Mouse (Mus musculus): ENCODE data around the gene Apol10a.
A peak's percentile ranks its signal among the peaks of the same experiment; 100 is the strongest.
"Not testable (repeated sequence)": the region's sequence is repeated elsewhere in the genome, so short reads cannot be mapped to it uniquely, and the experiment has no call there.

Gene Apol10a

GRCm38 (mm10) chr15:77476693-77477092 lies at the start of gene Apol10a:
Gene Apol10a, plus strand, starts transcription at chr15:77477047.
- not testable (repeated sequence) for DNase-seq (ENCODE audit: low spot score)

GRCm38 (mm10) chr15:77428690-77429448 lies 48.0 kb upstream of the Apol10a start:
- DNase-seq (ENCODE audit: low spot score): not testable (repeated sequence)

GRCm38 (mm10) chr15:77444746-77445145 lies 32.1 kb upstream of the Apol10a start:
- DNase-seq (ENCODE audit: low spot score): peak; percentile 10

GRCm38 (mm10) chr15:77445668-77446067 lies 31.2 kb upstream of the Apol10a start:
- DNase-seq (ENCODE audit: low spot score): not testable (repeated sequence)

- DNase-seq (ENCODE audit: low spot score): not testable (repeated sequence)
These were observed 29.5 kb upstream of the Apol10a start, which contains the start of gene Apol7b for GRCm38 (mm10) chr15:77447392-77447791. Gene Apol7b, minus strand, starts transcription at chr15:77447492.

GRCm38 (mm10) chr15:77449927-77450326 lies 26.9 kb upstream of the Apol10a start:
- DNase-seq (ENCODE audit: low spot score): not testable (repeated sequence)

- DNase-seq (ENCODE audit: low spot score): not testable (repeated sequence)
These were observed 2.0 kb upstream of the Apol10a start for GRCm38 (mm10) chr15:77474699-77475390.

- DNase-seq (ENCODE audit: low spot score): no peak
These were observed 5.4 kb downstream of the Apol10a start for GRCm38 (mm10) chr15:77482140-77482794.

- DNase-seq (ENCODE audit: low spot score): not testable (repeated sequence)
These were observed 16.3 kb downstream of the Apol10a start for GRCm38 (mm10) chr15:77493181-77493580.

- not testable (repeated sequence) for DNase-seq (ENCODE audit: low spot score)
These were observed 17.8 kb downstream of the Apol10a start for GRCm38 (mm10) chr15:77494694-77495093.

- not testable (repeated sequence) for DNase-seq (ENCODE audit: low spot score)
These were observed 31.1 kb downstream of the Apol10a start, which contains the start of gene Apol11a for GRCm38 (mm10) chr15:77507966-77508365. Gene Apol11a, plus strand, starts transcription at chr15:77508271.

GRCm38 (mm10) chr15:77520596-77520995 lies 43.7 kb downstream of the Apol10a start:
- DNase-seq (ENCODE audit: low spot score): not testable (repeated sequence)

GRCm38 (mm10) chr15:77523186-77523843 lies 46.5 kb downstream of the Apol10a start:
- DNase-seq (ENCODE audit: low spot score): not testable (repeated sequence)

GRCm38 (mm10) chr15:77533216-77533615 lies 56.4 kb downstream of the Apol10a start, which contains the start of gene Apol7c:
Gene Apol7c, minus strand, starts transcription at chr15:77533316.
- DNase-seq (ENCODE audit: low spot score): no peak

- not testable (repeated sequence) for DNase-seq (ENCODE audit: low spot score)
These were observed 62.4 kb downstream of the Apol10a start for GRCm38 (mm10) chr15:77539221-77539620.
